14 mouse cellular contexts compared by ENCODE assay signal in the genomic region with DNA sequence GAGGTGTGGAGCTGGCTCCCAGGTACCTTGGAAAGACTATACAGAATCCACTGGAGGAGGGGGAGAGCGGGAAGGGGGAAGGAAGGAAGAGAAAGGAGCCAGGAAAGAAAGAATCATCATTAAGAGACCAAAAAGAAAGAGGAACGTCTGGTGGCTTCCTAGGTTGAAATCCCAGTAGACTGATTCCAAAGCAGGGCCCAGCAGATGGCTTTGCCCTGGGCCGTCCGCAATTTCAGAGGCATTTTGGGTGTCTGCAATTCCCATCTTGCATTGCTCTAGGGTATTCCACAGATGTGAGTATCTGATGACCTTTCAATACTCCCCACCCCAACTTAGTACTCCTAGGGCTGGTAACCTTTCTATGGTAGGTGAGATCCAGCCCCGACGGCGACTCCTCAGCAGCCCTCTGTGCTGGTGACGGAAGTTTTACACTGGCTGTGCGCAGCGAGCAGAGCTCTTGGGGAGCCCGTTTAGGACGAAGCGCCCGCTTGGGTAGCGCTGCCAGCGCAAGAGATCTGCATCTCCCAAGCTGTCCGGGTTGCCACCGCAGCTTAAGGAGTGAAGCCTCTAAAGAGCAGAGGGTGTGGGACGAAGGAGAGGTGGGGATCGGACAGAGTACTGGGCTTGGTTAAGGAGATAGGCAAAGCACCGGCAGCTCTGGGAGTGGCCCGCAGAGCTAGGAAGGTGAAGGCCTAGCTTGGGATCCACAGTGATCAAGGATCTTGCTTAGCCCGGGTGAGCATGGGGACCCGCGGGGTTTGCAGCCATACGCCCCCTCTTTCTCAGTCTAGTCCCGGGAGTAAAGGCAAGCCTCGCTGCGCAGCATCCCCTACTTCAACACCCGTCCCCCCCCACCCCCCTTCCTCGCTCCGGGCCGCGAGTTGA. TPM values are rescaled to one million over a fixed set of nuclear protein-coding genes. Genes with fewer than 3 reads are reported as not detected.
DNase-seq lines count a peak whose midpoint lies in the region; ATAC-seq lines count a peak whose summit lies in the region.
"Had no signal": no experiment of that assay in that cellular context is flagged by ENCODE, and none has a peak within 500 bp of the region (broad histone marks: within the 10 kb centered on the region; RNA-seq: fewer than 3 reads in every experiment).

No protein-coding gene starts in this region.

- under 1% methylated on average over 34 of the region's 34 CpGs for WGBS in hindbrain, embryonic 10.5 days
- under 1% methylated on average over 32 of the region's 34 CpGs for WGBS in hindbrain, embryonic 16.5 days
- 2% methylated on average over 26 of the region's 34 CpGs for WGBS in midbrain, embryonic 15.5 days

- peak overlapping the region; percentile 50 for H3K4me3 ChIP-seq in hindbrain, embryonic 10.5 days
- H3K4me3 ChIP-seq in hindbrain, embryonic 16.5 days (ENCODE audit: low read length) = no peak overlapping the region
- H3K4me3 ChIP-seq in midbrain, embryonic 15.5 days = peak overlapping the region; percentile 25

- peaks cover 5% of the 10 kb centered on the region; the same call in 1 of the 2 replicates for H3K36me3 ChIP-seq in hindbrain, embryonic 10.5 days
- H3K36me3 ChIP-seq in hindbrain, embryonic 16.5 days (ENCODE audit: control insufficient read depth, insufficient read depth, low read length) = no peaks in the 10 kb centered on the region
- H3K36me3 ChIP-seq in midbrain, embryonic 15.5 days (replicated peaks) = no peaks in the 10 kb centered on the region

- peak overlapping the region; percentile 63 for H3K27ac ChIP-seq in hindbrain, embryonic 10.5 days
- no peak overlapping the region for H3K27ac ChIP-seq in hindbrain, embryonic 16.5 days (ENCODE audit: low read depth, low read length)
- no peak overlapping the region for H3K27ac ChIP-seq in midbrain, embryonic 15.5 days

- H3K9me3 ChIP-seq in hindbrain, embryonic 10.5 days = no peaks in the 10 kb centered on the region
- H3K9me3 ChIP-seq in hindbrain, embryonic 16.5 days (ENCODE audit: control insufficient read depth, low read length) = no peaks in the 10 kb centered on the region
- H3K9me3 ChIP-seq in midbrain, embryonic 15.5 days = no peaks in the 10 kb centered on the region

- H3K4me1 ChIP-seq in hindbrain, embryonic 10.5 days (replicated peaks) = peaks cover 84% of the 10 kb centered on the region
- peaks cover 36% of the 10 kb centered on the region for H3K4me1 ChIP-seq in hindbrain, embryonic 16.5 days (ENCODE audit: control insufficient read depth, insufficient read depth, low read depth, low read length)
- H3K4me1 ChIP-seq in midbrain, embryonic 15.5 days = peaks cover 56% of the 10 kb centered on the region

- no peak overlapping the region for H3K9ac ChIP-seq in hindbrain, embryonic 16.5 days (ENCODE audit: low read depth, low read length)
- no peak overlapping the region for H3K9ac ChIP-seq in midbrain, embryonic 15.5 days

- H3K4me2 ChIP-seq in hindbrain, embryonic 16.5 days (ENCODE audit: low read length) = no peak overlapping the region
- H3K4me2 ChIP-seq in midbrain, embryonic 15.5 days = peak overlapping the region; percentile 45

- no peak for ATAC-seq in hindbrain, embryonic 16.5 days
- ATAC-seq in common myeloid progenitor, adult 5-6 weeks (replicated peaks; ENCODE audit: low read depth, poor library complexity, severe bottlenecking) = 0 out of 2 replicates have a peak, but pooled peaks have one; percentile 16
- ATAC-seq in midbrain, embryonic 15.5 days (replicated peaks) = no peak

- peaks cover 100% of the 10 kb centered on the region for H3K27me3 ChIP-seq in hindbrain, embryonic 10.5 days (ENCODE audit: insufficient read depth, poor library complexity, severe bottlenecking)
- peaks cover 64% of the 10 kb centered on the region for H3K27me3 ChIP-seq in hindbrain, embryonic 16.5 days (replicated peaks; ENCODE audit: control insufficient read depth, insufficient read depth, low read length)
- H3K27me3 ChIP-seq in midbrain, embryonic 15.5 days (replicated peaks) = peaks cover 96% of the 10 kb centered on the region

- DNase-seq in hindbrain, embryonic 10.5 days (ENCODE audit: low spot score) = peak; percentile 39
- DNase-seq in forelimb bud, embryonic 11.5 days (ENCODE audit: low read depth, low spot score) = peak; percentile 3
- no peak for DNase-seq in adrenal gland, postnatal 25 days
- no peak for DNase-seq in lung, postnatal 25 days (ENCODE audit: low spot score)
- DNase-seq in liver = no peak
- DNase-seq: cerebellum, postnatal 14 days; gastrocnemius, postnatal 14 days; kidney, postnatal 25 days; lung, adult 18-20 months had no signal

RNA-seq across cellular contexts. Expression of a gene that starts 1.0 kb away (rescaled TPM):
- polyA plus RNA-seq in hindbrain, embryonic 10.5 days (2016; fragmentation: Nextera tagmentation; extraction: Ambion mirVana) = 3.8 and 8.1 TPM in 2 replicates
- polyA plus RNA-seq in hindbrain, embryonic 16.5 days (2015; fragmentation: Nextera tagmentation; extraction: Ambion mirVana) = 0.20 and 0.34 TPM in 2 replicates
- total RNA-seq in common myeloid progenitor, adult 5-6 weeks (2017) = not detected in 2 replicates
- polyA plus RNA-seq in midbrain, embryonic 15.5 days (2015; fragmentation: Nextera tagmentation; extraction: Ambion mirVana) = 5.4 and 5.9 TPM in 2 replicates
- not detected in 2 replicates for total RNA-seq in adrenal gland, postnatal 25 days (2021)
- total RNA-seq: gastrocnemius, postnatal 14 days; heart, postnatal 36 days; monocyte, adult 5-6 weeks had no signal

RNA-seq across cellular contexts. Expression of a gene that starts 31.7 kb away (rescaled TPM):
- 77.9 and 102 TPM in 2 replicates for polyA plus RNA-seq in hindbrain, embryonic 10.5 days (2016; fragmentation: Nextera tagmentation; extraction: Ambion mirVana)
- polyA plus RNA-seq in hindbrain, embryonic 16.5 days (2015; fragmentation: Nextera tagmentation; extraction: Ambion mirVana) = 38.2 and 38.9 TPM in 2 replicates
- 80.6 and 88.3 TPM in 2 replicates for total RNA-seq in common myeloid progenitor, adult 5-6 weeks (2017)
- 40.3 and 46.0 TPM in 2 replicates for polyA plus RNA-seq in midbrain, embryonic 15.5 days (2015; fragmentation: Nextera tagmentation; extraction: Ambion mirVana)
- 23.6 and 25.7 TPM in 2 replicates for total RNA-seq in adrenal gland, postnatal 25 days (2021)

RNA-seq across cellular contexts. Expression of a gene that starts 49.4 kb away (rescaled TPM):
- polyA plus RNA-seq in hindbrain, embryonic 10.5 days (2016; fragmentation: Nextera tagmentation; extraction: Ambion mirVana) = 43.9 and 47.5 TPM in 2 replicates
- 13.2 and 18.2 TPM in 2 replicates for polyA plus RNA-seq in hindbrain, embryonic 16.5 days (2015; fragmentation: Nextera tagmentation; extraction: Ambion mirVana)
- total RNA-seq in common myeloid progenitor, adult 5-6 weeks (2017) = 30.9 and 32.4 TPM in 2 replicates
- 21.7 and 22.0 TPM in 2 replicates for polyA plus RNA-seq in midbrain, embryonic 15.5 days (2015; fragmentation: Nextera tagmentation; extraction: Ambion mirVana)
- 78.9 and 90.9 TPM in 2 replicates for total RNA-seq in adrenal gland, postnatal 25 days (2021)

Comparison
In these comparisons a context has a peak if more than half of its experiments do, and no peak if none do; other contexts are left out.
1. DNase-seq: peak in hindbrain, embryonic 10.5 days (single experiment) and forelimb bud, embryonic 11.5 days (single experiment); none in adrenal gland, postnatal 25 days (single experiment), lung, postnatal 25 days (single experiment) and liver (single experiment).